Mouse (Mus musculus): Measurements from ENCODE around the gene Fntb.
"Not testable (repeated sequence)": the region's sequence is repeated elsewhere in the genome, so short reads cannot be mapped to it uniquely, and the experiment has no call there.

Fntb gene

GRCm38 (mm10) chr12:76837101-76837843 is 71.9 kb downstream of the Fntb start:
- DNase-seq (ENCODE audit: low read depth, low spot score): peak; percentile 96

DNA sequence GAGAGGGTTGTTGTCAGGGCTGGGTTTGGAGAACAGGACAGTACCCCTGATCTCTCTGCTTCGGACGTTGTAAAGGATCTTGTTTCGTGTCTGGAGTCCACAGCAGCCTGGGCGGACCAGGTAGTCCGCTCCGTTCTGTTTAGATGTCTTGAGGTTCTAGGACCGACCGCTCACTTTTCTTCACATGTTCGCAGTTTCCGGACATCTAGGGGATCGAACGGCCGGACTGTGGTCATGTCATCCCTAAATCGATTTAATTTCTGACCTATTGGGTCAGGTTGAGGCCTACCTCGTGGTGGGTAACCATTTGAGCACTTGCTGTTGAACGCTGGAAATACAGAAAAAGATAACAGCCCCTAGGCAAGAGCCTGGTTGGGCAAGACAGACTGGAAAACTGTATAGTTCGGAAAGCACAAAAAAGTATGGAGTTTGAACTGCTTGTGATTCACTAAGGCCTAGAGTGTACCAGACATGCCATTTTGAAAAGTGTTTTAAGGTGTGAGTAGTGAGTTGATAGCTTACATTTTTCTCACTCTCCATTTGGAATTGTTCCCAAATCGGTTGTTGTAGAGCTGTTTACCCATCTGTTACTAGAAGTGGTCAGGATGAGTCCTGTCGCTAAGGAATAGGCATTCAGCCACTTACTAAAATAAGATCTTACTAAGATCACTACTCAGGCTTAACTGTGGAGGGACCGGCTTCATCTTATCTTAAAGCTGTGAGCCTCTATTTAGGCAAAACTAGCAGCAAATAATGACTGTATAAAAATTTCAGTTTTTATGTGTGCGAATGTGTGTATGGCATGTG is 72.7 kb downstream of the Fntb start:
- DNase-seq (ENCODE audit: low read depth, low spot score): no peak

- no peak for DNase-seq (ENCODE audit: low read depth, low spot score)
Observed at GRCm38 (mm10) chr12:76839298-76839697, 73.9 kb downstream of the Fntb start.

GRCm38 (mm10) chr12:76840081-76840480 is 74.7 kb downstream of the Fntb start:
- DNase-seq (ENCODE audit: low read depth, low spot score): no peak

- DNase-seq (ENCODE audit: low read depth, low spot score): no peak
Observed at GRCm38 (mm10) chr12:76844346-76845061, 79.1 kb downstream of the Fntb start.

- DNase-seq (ENCODE audit: low read depth, low spot score): no peak
Observed at GRCm38 (mm10) chr12:76852419-76852818, 87.0 kb downstream of the Fntb start.

DNA sequence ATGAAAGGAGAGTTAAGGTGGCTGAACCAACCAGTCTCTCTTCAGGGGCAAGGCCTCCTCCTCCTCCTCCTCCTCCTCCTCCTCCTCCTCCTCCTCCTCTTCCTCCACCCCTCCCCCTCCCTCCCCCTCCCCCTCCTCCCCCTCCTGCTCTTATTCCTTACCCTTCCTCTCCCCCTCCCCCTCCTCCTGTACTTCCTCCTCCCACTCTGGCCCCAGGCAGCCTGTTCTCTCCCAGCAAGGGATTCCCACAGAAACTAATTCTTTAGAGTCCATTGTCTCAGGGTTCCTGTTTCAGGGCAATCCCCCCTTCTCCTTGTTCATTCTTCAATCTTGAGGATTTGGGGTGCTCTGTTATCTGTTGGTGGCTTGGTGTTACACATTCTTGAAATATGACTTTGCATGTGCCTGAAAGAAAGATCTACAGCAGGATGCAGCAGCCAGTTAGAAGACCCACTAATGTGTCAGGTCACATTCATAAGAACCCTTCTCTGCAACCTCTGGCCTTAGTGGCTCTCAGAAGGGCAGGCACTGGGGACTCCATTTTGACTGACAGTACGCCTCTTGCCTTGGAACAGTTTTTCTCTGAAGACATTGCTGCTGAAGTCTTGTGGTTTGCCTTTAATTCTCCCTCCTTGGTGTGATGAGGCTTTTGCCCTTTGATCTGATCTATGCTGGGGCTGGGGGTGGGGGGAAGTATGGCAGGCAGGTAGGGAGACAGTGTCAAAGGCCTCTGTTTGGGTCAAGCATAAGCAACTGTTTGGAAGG is 88.2 kb downstream of the Fntb start:
- DNase-seq (ENCODE audit: low read depth, low spot score): no peak

DNA sequence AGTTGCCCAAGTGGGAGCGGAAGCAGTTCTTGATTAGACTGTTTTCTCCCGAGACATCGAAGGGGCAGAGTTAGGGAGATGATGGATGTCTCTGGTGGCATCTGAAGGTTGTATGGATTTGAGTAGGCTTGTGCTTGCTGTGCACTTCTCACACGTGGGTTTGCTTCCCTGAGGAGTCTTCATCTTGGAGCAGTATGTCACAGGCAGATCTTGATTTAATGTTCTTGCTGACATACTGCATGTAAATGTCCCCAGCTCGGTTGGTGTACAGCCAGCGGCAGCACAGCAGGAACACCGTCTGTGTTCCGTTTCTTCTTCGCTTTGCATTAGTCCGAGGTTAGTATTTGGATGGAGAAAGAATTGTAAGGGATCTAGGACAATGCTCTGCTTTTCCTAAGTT is 91.7 kb downstream of the Fntb start:
- DNase-seq (ENCODE audit: low read depth, low spot score): no peak

DNA sequence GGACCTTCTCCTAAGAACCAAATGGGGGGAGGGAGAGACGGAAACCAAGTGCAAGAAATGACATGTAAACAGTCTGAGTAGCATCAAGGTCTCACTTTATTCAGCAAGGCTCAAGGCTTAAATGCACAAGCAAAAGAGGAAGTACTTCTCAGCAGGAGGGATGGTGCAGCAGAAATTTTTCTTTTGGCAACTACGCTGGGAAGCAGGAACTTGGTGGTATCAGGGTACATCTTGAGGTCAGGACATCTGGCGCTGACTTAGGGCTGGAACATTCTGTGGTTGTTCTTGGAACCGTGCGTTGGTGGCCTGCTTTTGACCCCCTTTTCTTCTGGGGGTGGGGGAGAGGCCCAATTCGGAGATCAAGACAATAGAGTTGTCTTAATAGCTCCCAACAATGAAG is 93.4 kb downstream of the Fntb start:
- not testable (repeated sequence) for DNase-seq (ENCODE audit: low read depth, low spot score)

- no peak for DNase-seq (ENCODE audit: low read depth, low spot score)
Observed at GRCm38 (mm10) chr12:76863651-76864050, 98.3 kb downstream of the Fntb start.

DNA sequence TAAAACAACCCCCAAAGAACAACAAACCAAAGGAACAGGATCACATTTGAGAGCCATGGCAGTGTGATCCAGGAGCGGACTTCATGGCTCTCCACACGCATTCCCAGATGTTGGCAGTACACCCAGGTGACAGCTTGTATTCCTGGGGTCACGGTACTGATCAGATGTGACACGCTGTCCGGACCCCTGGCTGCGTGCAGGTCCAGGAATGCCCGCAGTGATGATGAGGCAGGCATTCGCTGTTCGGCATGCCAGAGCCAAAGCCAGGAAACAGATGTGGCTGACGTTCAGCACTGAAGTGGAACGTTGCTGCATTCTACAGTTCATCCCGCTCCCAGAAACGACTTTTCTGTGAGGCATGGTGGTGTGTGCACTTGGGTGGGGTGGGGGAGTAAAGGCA is 99.9 kb downstream of the Fntb start:
- peak; percentile 59 for DNase-seq (ENCODE audit: low read depth, low spot score)

- no peak for DNase-seq (ENCODE audit: low read depth, low spot score)
Observed at GRCm38 (mm10) chr12:76867586-76868280, 102.3 kb downstream of the Fntb start.

- no peak for DNase-seq (ENCODE audit: low read depth, low spot score)
Observed at GRCm38 (mm10) chr12:76868463-76869198, 103.2 kb downstream of the Fntb start.

GRCm38 (mm10) chr12:76869561-76869960 is 104.2 kb downstream of the Fntb start:
- no peak for DNase-seq (ENCODE audit: low read depth, low spot score)

- no peak for DNase-seq (ENCODE audit: low read depth, low spot score)
Observed at GRCm38 (mm10) chr12:76872767-76873316, 107.5 kb downstream of the Fntb start.

- DNase-seq (ENCODE audit: low read depth, low spot score): no peak
Observed at GRCm38 (mm10) chr12:76874826-76875225, 109.4 kb downstream of the Fntb start.

GRCm38 (mm10) chr12:76879242-76879641 is 113.9 kb downstream of the Fntb start:
- peak; percentile 63 for DNase-seq (ENCODE audit: low read depth, low spot score)

DNA sequence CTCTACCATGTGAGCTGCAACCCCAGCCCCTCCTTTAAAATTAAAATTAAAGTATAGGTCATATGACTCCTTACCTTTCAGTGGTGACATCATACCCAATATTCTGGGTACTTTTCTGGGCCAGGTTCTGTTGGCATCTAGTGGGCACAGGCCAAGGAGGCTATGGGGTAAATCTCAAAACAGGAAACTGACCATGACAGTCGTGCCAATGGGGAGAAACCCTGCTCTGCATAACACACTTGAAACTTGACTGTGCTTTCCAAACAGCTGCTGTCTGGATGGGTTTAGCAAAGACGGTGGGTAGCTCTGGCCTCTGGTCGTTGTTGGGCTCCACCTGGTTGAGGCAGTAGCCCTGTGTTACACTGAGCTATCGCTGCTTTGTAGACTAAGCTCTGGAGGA is 114.7 kb downstream of the Fntb start:
- DNase-seq (ENCODE audit: low read depth, low spot score): no peak

DNA sequence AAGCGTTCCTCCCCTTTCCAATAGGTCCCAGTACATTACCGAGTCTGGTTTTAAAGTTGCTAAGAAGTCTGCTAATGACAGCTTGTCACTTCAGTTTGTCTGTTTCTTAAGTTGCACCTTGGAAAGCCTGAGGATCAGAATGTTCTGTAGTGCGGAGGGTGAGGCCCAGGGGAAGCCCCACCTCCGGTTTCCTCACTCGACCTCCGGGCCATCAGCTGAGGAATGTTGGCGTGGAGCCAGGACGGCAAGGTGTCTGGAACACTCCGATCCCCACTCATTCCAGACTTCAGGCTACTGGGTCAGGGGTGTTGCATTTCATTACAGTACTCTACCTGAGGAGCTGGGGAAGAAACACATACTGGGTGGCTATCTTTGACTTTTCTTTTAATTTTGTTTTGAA is 118.4 kb downstream of the Fntb start:
- DNase-seq (ENCODE audit: low read depth, low spot score): peak; percentile 60

GRCm38 (mm10) chr12:76885103-76885502 is 119.7 kb downstream of the Fntb start:
- DNase-seq (ENCODE audit: low read depth, low spot score): no peak

Measured in mesoderm, embryonic 11.5 days (tissue).